Mouse (Mus musculus) megakaryocyte, adult 5-6 weeks (primary cell): ENCODE measurements around the gene Prdx6. TPM values are rescaled to one million over a fixed set of nuclear protein-coding genes. Genes with fewer than 3 reads are reported as not detected.
"Not testable (repeated sequence)": the region's sequence is repeated elsewhere in the genome, so short reads cannot be mapped to it uniquely, and the experiment has no call there.

Source experiments
- ATAC-seq: 2 replicates; pipeline ENCODE4 v1.8.0; 2016; ENCODE audit warnings: mild to moderate bottlenecking, inconsistent platforms; ENCODE audit not compliant: poor library complexity, severe bottlenecking
- total RNA-seq, 2 experiments: library from RNA; stranded (forward) in 1 of 2; stranded (reverse) in 1 of 2; fragments of 153-499, 151-499 nt in 1 of 2; fragments of 221-1000, 200-1000 nt in 1 of 2; gene quantifications; 2 replicates each; pipeline versions ENCODE4 v1.2.3 to v1.2.4; 2015 to 2017

The Prdx6 gene
- total RNA-seq, 2 experiments from 2014 or later = 201 to 226 TPM

DNA sequence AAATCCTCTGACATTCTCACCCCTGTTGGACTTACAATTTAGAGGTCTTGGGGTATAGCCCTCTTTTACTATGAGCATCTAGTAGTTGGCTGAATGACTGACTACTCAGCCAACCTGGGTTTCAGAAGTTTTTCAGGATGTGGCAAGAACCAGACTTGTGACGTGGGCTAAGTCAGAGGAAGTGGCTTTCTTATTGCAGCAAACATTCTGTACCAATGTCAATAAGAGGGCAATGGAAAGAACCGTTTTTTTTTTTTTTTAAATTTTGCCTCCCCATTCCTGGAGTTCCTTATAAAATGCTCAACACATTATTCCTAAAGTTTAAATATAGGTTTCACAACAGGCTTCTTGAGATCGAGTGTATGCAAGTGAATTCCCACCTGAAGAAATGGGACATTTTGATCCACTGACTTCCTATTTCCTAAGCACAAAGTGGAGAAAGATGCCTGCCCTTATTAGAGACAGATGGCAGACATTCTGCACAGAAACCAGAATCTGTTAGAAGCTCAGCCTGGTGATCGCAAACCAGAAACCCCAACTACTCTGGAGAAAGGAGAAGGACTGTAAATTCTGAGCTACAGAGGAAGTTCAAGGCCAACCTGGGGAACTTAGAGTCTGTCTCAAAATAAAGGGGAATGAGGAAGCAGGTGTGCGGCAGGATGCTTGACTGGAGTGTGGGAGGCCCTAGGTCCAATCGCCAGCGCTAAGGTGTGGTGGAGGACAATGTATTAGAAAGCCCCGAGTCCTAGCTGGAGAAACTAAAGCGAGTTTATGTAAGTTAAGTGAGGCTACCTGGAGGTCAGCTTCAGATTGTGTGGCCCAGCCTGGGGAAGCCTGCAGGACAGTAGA, 622 bp upstream of the Prdx6 start:
- peak; percentile 58 for ATAC-seq

GRCm38 (mm10) chr1:161250031-161250603, 902 bp downstream of the Prdx6 start:
- ATAC-seq = peak; percentile 4

GRCm38 (mm10) chr1:161249442-161249841, 1.6 kb downstream of the Prdx6 start:
- ATAC-seq = no peak

DNA sequence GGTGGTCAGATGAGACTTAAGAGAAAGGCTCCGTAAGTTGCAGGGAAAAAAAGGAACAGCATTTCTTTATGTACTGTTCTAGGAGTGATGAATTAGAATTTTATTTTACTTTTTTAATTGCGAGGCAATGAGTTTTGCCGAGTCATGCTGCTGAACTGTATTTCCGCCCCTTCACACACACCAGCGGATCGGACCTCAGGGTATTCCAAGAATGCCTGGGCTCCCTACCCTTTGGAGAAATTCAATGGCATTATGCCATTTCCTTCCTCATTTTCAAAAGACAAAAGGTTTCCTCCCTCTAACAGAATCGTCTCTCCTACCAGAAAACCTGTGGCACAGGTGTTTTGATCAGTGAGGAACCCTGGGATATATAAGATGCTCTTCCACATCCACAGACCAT, 2.3 kb downstream of the Prdx6 start:
- ATAC-seq = no peak

GRCm38 (mm10) chr1:161247643-161248580, 3.1 kb downstream of the Prdx6 start:
- ATAC-seq = no peak

- no peak for ATAC-seq
Observed at GRCm38 (mm10) chr1:161247176-161247575, 3.8 kb downstream of the Prdx6 start.

GRCm38 (mm10) chr1:161237750-161238149, 13.3 kb downstream of the Prdx6 start:
- ATAC-seq = no peak

DNA sequence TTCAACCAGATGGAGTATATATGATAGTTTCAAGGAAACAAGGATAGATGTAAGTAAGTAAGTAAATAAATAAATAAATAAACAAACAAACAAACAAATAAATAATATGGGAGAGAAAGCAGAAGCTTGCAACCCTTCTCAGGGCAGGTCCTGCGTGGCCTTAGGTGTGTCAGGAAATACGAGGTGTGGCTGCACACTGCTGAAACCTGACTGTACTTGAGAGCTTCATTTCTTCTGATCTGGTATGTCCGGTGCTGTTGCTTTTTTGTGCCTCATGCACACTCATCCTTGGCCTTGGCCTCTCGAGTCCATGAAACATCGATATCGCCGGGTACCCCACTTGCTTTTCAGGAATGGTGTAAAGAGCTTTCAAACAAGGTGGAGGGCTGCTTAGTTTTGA, 13.7 kb downstream of the Prdx6 start:
- no peak for ATAC-seq

DNA sequence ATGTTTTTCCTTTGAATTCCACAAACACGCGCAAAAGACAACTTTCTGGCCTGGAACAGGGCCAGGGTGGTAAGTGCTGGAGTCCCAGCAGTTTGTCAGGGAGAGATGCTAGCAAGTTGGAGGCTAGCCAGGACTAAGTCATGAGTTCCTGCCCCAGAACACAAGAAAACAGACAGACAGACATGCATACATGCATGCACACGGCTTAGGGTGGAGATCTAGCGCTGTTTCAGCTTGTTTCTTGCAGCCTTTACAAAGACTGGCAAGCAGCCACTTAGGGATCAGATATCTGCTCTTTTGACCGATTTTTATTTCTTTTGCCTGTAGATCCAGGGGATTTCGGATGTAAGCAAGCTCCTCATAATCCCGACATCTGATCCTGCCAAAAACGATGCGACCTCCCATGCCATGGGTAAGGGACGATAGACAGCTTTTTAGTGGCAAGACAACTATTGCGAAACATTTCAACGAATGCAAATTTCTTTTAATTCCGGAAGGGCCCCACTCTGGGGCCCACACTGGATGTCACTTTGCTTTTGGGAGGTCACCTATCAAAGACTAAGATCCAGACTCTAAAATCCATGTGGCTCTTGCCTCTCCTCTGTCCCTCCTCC, 17.7 kb downstream of the Prdx6 start:
- ATAC-seq = 0 out of 2 replicates have a peak, but pooled peaks have one; percentile 24

DNA sequence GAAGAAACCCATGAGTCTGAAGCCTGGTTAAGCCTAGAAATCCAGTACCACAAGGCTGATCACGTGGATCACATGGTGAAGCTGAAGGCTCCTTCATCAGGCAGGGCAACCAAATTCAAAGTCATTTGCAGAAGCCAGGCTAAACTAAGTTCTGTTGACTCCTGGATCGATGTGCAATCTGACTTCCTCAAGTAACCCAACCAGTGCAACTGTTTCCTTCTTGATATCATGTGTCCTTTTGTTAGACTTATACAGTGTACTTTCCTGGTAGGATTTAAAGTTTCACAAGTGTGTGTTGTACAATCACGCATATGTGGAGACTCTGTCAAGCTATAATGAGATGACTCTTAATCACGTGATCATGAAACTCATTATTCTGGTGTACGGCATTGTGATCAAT, 18.8 kb downstream of the Prdx6 start:
- peak; percentile 75 for ATAC-seq

DNA sequence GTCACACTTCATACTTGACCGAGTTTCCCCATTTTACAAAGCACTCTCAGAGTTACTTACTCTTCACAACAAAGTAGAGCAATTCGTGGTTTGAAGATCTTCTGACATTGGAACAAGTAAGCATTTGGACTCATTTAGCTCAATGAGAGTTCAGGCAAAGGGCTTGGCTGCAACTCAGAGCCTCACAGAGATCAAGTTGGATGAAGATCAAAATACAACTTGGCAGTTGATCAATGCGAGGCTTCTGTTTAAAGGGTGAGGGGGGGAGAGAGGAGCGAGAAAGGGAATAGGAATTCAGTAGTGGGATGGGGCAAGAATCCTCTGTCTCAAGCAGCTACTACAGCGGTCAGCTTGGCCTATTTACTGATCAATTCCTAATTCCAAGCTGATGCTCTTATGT, 26.2 kb downstream of the Prdx6 start:
- no peak for ATAC-seq

GRCm38 (mm10) chr1:161219816-161220215, 31.2 kb downstream of the Prdx6 start:
- ATAC-seq = no peak

DNA sequence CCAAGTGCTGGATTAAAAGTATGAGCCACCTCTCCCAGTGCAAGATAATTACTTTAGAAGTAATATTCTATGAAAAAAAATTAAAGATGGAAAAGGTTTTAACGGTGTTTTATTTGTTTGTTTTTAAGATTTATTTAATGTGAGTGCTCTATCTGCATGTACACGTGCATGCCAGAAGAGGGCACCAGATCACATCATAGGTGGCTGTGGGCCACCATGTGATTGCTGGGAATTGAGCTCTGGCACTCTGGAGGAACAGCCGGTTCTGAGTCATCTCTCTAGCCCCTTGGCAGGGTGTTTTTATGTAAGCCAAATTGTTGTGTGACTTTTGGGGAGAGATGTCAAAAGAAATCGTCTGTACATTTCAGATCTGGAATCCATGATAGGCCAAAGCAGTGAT, 36.6 kb downstream of the Prdx6 start:
- peak; percentile 93 for ATAC-seq

DNA sequence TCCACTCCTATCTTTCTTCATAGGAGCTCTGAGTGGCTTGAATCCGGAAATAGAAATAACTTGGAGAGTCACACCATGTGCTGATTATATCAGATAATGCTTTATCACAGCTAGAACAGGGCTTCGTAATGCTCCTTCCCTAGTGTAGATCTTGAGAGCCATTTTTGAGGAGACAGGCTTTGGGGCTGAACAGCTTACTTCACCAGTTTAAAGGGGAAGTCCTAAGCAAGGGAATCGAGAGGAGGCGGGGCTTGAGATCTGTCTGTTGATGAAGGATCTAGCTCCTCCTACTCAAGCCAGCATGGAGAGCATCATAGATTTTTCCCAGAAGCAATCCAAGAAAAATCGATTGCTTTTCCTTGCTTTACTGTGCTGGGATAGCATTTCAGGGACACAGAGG, 51.2 kb downstream of the Prdx6 start:
- ATAC-seq = peak; percentile 26; the same call in 1 of the 2 replicates

DNA sequence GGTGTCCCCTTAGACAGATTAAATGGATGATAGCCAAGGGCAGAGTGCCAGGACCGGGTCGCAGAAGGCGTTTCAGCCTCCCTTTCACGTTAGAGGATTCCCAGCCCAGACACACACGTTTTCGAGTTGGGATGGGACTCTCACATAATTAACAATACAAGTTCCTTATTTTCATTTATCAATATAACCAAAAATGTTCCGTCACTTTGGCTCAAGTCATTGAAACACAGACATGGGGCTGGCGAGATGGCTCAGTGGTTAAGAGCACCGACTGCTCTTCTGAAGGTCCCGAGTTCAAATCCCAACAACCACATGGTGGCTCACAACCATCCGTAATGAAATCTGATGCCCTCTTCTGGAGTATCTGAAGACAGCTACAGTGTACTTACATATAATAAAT, 54.7 kb downstream of the Prdx6 start:
- ATAC-seq = not testable (repeated sequence)

DNA sequence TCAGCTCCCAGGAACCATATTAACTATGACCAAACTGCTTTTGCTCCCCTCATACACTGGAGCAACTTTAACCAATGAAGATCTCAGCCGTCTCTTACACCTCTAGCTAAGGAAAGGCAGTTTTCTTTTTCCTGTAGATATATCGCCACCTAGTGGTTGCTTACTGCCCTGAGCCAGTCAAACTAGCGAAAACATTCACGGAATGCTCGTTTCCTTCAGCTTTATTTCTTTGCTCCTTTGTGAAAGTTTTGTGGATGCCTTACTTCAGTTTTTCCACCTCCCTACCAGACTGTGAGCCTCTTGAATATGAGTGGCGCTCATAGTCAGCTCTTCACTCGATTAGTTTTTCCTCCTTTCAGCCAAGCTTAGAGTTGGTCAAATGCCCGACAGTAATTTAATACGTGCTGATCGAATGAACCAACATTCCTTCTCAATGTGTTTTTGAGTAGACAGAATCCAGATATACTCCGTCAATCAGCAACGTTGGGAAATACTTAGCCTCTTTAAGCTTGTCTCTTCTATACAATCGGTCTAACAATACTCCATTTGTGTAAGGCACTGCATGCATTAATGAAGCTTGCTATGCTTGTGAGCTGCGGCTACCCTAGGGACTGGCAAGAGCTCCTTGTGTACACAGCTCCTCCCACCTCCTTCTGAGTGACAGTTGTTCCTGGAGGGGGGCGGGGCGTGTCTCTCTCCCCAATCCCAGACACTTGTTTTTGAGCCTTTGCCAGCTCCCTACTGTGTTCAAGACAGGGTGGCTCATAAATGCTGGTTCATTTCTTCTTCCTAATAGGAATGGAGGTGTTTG, 55.3 kb downstream of the Prdx6 start:
- peak; percentile 85 for ATAC-seq

DNA sequence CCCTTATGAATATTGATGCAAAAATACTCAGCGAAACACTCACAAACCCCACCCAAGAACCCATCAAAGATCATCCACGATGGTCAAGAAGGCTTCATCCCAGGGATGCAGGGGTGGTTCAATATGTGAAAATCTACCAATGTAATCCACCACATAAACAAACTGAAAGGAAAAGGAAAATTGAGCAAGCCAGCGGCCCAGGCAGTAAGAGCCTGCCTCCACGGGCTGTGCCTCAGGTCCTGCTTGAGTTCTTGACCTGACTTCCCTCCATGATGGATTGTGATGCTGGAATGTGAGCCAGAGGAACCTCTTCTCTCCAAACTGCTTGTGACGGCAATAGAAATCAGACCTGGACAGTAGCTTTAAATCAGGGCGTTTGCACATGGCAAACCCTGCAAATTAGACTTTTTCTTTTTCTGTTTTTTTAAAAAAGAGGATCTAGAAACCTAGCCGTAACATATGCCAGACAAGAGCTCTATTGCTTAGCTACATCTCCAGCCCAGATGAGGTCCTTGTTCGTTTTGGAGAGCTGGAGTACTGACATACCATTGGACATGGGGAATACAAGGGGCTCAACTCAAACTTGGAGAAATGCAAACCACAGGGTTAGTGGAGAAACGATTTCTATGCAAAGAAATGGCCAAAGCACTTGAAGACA, 60.6 kb downstream of the Prdx6 start:
- ATAC-seq = peak; percentile 89
